Mouse (Mus musculus) thymus, adult 2 months (tissue): ENCODE measurements around the gene Mybph.

ENCODE experiments used
- CTCF ChIP-seq: fragments of 200-500 bp; IDR thresholded peaks from 2 replicates; pipeline ENCODE4 v1.5.1; 2012; ENCODE audit warnings: mild to moderate bottlenecking, control low read depth, low read length, moderate library complexity, borderline replicate concordance; ENCODE audit not compliant: control insufficient read depth, poor library complexity, insufficient read depth; ENCODE audit errors: extremely low read depth
- POLR2A ChIP-seq: fragments of 200-500 bp; IDR thresholded peaks from 2 replicates; pipeline ENCODE4 v1.6.1; 2012; ENCODE audit warnings: mild to moderate bottlenecking, low read length, control low read depth, moderate library complexity; ENCODE audit not compliant: control insufficient read depth, poor library complexity, insufficient read depth; ENCODE audit errors: extremely low read depth

- TF ChIP-seq POLR2A = no peak
- TF ChIP-seq CTCF = no peak
These were observed 31.8 kb upstream of the Mybph start for GRCm38 (mm10) chr1:134161399-134161798.
